Mouse (Mus musculus): ENCODE measurements around the gene Cmip. TPM values are rescaled to one million over a fixed set of nuclear protein-coding genes. Genes with fewer than 3 reads are reported as not detected.
A peak's percentile ranks its signal among the peaks of the same experiment; 100 is the strongest.

The Cmip gene
- polyA plus RNA-seq, 1 experiment from 2014 or later, result 106 TPM

DNA sequence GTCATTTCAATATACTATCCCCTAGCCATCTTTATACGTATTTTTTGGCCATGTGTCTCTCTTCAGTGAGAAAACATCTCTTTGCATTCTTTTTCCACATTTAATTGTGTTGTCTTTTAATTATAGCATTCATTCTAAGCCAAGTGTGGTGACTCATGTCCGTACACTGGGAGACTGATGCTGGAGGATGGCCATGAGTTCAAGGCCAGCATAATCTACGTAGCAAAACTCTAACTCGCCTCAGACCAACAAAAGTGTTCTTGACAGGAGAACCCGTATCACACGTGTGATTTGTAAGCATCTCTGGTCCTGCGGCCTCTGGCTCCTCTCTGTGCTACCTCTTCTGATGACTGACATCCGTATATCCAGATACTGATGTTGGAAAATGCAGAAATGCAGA lies 227.9 kb downstream of the Cmip start:
- Histone ChIP-seq H3K4me3 (replicated peaks; ENCODE audit: low read depth, low read length) (no peak overlapping the region), H3K27me3 (ENCODE audit: control insufficient read depth, insufficient read depth, low read length) (no peaks in the 10 kb centered on the region), H3K9me3 (ENCODE audit: control insufficient read depth, low read length) (no peaks in the 10 kb centered on the region), H3K27ac (replicated peaks; ENCODE audit: low read depth, low read length) (no peak overlapping the region), H3K4me1 (ENCODE audit: control insufficient read depth, insufficient read depth, low read length) (no peaks in the 10 kb centered on the region), H3K36me3 (ENCODE audit: control insufficient read depth, insufficient read depth, low read length) (no peaks in the 10 kb centered on the region), H3K4me2 (ENCODE audit: low read length) (no peak overlapping the region), H3K9ac (replicated peaks; ENCODE audit: low read length) (no peak overlapping the region)
- DNase-seq (no peak), ATAC-seq (ENCODE audit: low FRiP score, low TSS enrichment) (no peak)
- 87% methylated on average over 8 of the region's 8 CpGs for WGBS

DNA sequence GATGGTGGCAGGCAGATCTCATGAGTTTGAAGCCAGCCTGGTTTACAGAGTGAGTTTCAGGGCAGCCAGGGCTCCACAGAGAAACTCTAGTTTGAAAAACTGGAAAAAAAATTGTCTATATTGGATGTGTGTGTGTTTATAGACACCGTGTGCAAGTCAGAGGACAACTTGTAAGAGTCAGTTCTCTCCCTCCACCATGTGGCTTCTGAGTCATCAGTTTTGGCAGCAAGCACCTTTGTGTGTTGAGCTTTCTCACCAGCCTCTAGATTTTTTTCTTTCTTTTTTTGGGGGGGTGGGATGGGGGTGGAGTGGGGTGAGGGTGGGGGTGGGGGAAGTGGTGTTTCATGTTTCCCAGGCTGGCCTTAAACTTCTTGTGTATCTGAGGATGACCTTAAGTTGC lies 228.5 kb downstream of the Cmip start:
- 92% methylated on average over 1 of the region's 1 CpGs for WGBS
- Histone ChIP-seq H3K27me3 (ENCODE audit: control insufficient read depth, insufficient read depth, low read length) (no peaks in the 10 kb centered on the region), H3K4me2 (ENCODE audit: low read length) (no peak overlapping the region), H3K9ac (replicated peaks; ENCODE audit: low read length) (no peak overlapping the region), H3K36me3 (ENCODE audit: control insufficient read depth, insufficient read depth, low read length) (no peaks in the 10 kb centered on the region), H3K4me3 (replicated peaks; ENCODE audit: low read depth, low read length) (no peak overlapping the region), H3K9me3 (ENCODE audit: control insufficient read depth, low read length) (no peaks in the 10 kb centered on the region), H3K27ac (replicated peaks; ENCODE audit: low read depth, low read length) (no peak overlapping the region), H3K4me1 (ENCODE audit: control insufficient read depth, insufficient read depth, low read length) (no peaks in the 10 kb centered on the region)
- no peak for ATAC-seq (ENCODE audit: low FRiP score, low TSS enrichment)
- no peak for DNase-seq

DNA sequence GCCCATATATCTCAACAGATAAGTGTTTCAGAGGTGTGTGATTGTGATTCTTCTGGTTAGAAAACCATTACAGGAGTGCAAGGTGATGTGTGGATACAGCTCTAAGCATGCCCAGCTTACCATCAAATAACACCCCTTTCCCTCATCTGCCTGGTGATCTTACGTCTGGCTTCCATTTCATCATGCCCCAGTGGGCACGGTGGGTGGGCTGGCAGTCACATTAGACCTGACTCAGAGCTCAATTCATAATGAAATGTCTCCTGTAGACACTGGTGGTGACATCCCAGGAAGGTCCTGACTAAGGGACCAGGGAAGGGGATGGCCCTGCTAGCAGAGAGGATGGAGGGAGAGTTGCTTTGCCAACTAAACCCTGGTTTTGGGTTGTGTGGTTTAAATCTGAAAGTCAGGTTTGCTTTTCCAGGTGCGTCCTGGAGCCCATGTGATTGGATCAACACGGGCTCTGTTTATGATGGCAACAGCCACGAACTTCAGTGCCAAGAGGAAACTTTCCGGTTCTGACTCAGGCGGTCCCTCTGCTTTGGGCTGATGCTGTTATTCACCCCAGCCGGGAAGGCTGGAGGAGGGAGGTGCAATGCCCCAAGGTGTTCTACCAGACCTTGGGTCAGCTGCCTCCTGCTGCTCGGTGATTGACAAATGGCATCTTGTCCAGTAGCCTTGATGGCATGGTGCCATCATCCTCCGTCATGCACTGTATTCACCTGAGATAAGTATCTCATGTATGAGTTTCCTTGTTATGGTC lies 231.6 kb downstream of the Cmip start:
- WGBS, result 80% methylated on average over 10 of the region's 10 CpGs
- H3K36me3 ChIP-seq (ENCODE audit: control insufficient read depth, insufficient read depth, low read length), result no peaks in the 10 kb centered on the region
- H3K4me1 ChIP-seq (ENCODE audit: control insufficient read depth, insufficient read depth, low read length), result 0 out of 2 replicates have a peak, but pooled peaks cover 4% of the 10 kb centered on the region
- H3K9ac ChIP-seq (replicated peaks; ENCODE audit: low read length), result no peak overlapping the region
- no peak overlapping the region for H3K4me3 ChIP-seq (replicated peaks; ENCODE audit: low read depth, low read length)
- no peaks in the 10 kb centered on the region for H3K27me3 ChIP-seq (ENCODE audit: control insufficient read depth, insufficient read depth, low read length)
- no peak overlapping the region for H3K27ac ChIP-seq (replicated peaks; ENCODE audit: low read depth, low read length)
- ATAC-seq (ENCODE audit: low FRiP score, low TSS enrichment) (no peak), DNase-seq (no peak)
- H3K4me2 ChIP-seq (ENCODE audit: low read length), result no peak overlapping the region
- H3K9me3 ChIP-seq (ENCODE audit: control insufficient read depth, low read length), result no peaks in the 10 kb centered on the region

- 6% methylated on average over 9 of the region's 9 CpGs for WGBS
- no peak overlapping the region for H3K9ac ChIP-seq (replicated peaks; ENCODE audit: low read length)
- DNase-seq (no peak), ATAC-seq (ENCODE audit: low FRiP score, low TSS enrichment) (no peak)
- H3K4me2 ChIP-seq (ENCODE audit: low read length), result no peak overlapping the region
- no peak overlapping the region for H3K4me3 ChIP-seq (replicated peaks; ENCODE audit: low read depth, low read length)
- H3K36me3 ChIP-seq (ENCODE audit: control insufficient read depth, insufficient read depth, low read length), result no peaks in the 10 kb centered on the region
- 0 out of 2 replicates have a peak, but pooled peaks cover 13% of the 10 kb centered on the region for H3K4me1 ChIP-seq (ENCODE audit: control insufficient read depth, insufficient read depth, low read length)
- H3K9me3 ChIP-seq (ENCODE audit: control insufficient read depth, low read length), result no peaks in the 10 kb centered on the region
- H3K27ac ChIP-seq (replicated peaks; ENCODE audit: low read depth, low read length), result no peak overlapping the region
- peaks cover 13% of the 10 kb centered on the region for H3K27me3 ChIP-seq (ENCODE audit: control insufficient read depth, insufficient read depth, low read length)
These were observed 236.7 kb downstream of the Cmip start for GRCm38 (mm10) chr8:117493543-117493942.

GRCm38 (mm10) chr8:117494874-117495273 lies 238.0 kb downstream of the Cmip start:
- 76% methylated on average over 2 of the region's 2 CpGs for WGBS
- Histone ChIP-seq H3K9ac (replicated peaks; ENCODE audit: low read length) (no peak overlapping the region), H3K36me3 (ENCODE audit: control insufficient read depth, insufficient read depth, low read length) (no peaks in the 10 kb centered on the region), H3K27me3 (ENCODE audit: control insufficient read depth, insufficient read depth, low read length) (peaks cover 23% of the 10 kb centered on the region), H3K27ac (replicated peaks; ENCODE audit: low read depth, low read length) (no peak overlapping the region), H3K4me3 (replicated peaks; ENCODE audit: low read depth, low read length) (no peak overlapping the region), H3K4me1 (ENCODE audit: control insufficient read depth, insufficient read depth, low read length) (0 out of 2 replicates have a peak, but pooled peaks cover 14% of the 10 kb centered on the region), H3K4me2 (ENCODE audit: low read length) (no peak overlapping the region), H3K9me3 (ENCODE audit: control insufficient read depth, low read length) (no peaks in the 10 kb centered on the region)
- no peak for ATAC-seq (ENCODE audit: low FRiP score, low TSS enrichment)
- DNase-seq, result no peak

- Histone ChIP-seq H3K9ac (replicated peaks; ENCODE audit: low read length) (peak within 1 kb of the TSS; percentile 49), H3K27ac (replicated peaks; ENCODE audit: low read depth, low read length) (no peak within 1 kb of the TSS), H3K4me1 (ENCODE audit: control insufficient read depth, insufficient read depth, low read length) (0 out of 2 replicates have a peak, but pooled peaks cover 11% of the 10 kb centered on the region), H3K4me2 (ENCODE audit: low read length) (peak within 1 kb of the TSS; percentile 99), H3K27me3 (ENCODE audit: control insufficient read depth, insufficient read depth, low read length) (peaks cover 23% of the 10 kb centered on the region), H3K36me3 (ENCODE audit: control insufficient read depth, insufficient read depth, low read length) (no peaks in the 10 kb centered on the region), H3K4me3 (replicated peaks; ENCODE audit: low read depth, low read length) (peak within 1 kb of the TSS; percentile 45), H3K9me3 (ENCODE audit: control insufficient read depth, low read length) (no peaks in the 10 kb centered on the region)
- DNase-seq (peak; percentile 56), ATAC-seq (ENCODE audit: low FRiP score, low TSS enrichment) (peak; percentile 17; the same call in 1 of the 2 replicates)
- whole genome bisulfite sequencing, result under 1% methylated on average over 62 of the region's 62 CpGs
These were observed 241.5 kb downstream of the Cmip start, which contains the start of gene Plcg2 for GRCm38 (mm10) chr8:117498179-117498914. Gene Plcg2, plus strand, starts transcription at chr8:117498291.

DNA sequence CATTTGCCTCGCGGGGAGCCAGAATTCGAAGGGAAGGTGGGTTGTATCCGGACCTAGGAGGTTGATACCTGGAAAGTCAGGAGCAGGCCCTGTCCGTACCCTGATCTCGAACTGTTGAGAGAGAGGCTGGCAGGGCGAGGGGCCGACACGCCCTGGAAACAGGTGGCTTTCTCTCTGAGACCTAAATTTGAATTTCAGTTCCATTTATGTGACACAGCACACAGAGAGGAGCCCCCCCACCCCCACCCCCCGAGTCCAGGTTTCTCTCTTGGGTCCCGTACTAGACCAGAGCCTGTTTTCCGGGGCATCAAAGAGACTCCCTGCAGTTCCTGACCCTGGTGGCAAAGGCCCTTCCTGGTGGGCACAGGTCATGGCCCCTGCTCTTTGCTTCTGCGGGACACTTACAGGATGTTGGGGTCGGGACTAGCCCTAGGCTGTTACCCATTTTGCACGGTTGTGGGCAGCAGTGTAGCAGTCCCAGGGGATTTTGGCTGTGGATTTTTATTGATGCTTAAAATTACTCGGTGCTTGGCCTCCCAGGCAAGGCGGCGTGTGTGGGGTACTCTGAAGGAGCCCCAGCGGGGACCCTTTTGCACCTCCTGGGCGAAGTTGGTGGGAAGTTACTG lies 242.2 kb downstream of the Cmip start:
- H3K4me3 ChIP-seq (replicated peaks; ENCODE audit: low read depth, low read length), result peak overlapping the region; percentile 45
- no peak overlapping the region for H3K27ac ChIP-seq (replicated peaks; ENCODE audit: low read depth, low read length)
- no peak for ATAC-seq (ENCODE audit: low FRiP score, low TSS enrichment)
- 0 out of 2 replicates have a peak, but pooled peaks cover 8% of the 10 kb centered on the region for H3K4me1 ChIP-seq (ENCODE audit: control insufficient read depth, insufficient read depth, low read length)
- WGBS, result 9% methylated on average over 20 of the region's 20 CpGs
- peaks cover 23% of the 10 kb centered on the region for H3K27me3 ChIP-seq (ENCODE audit: control insufficient read depth, insufficient read depth, low read length)
- no peaks in the 10 kb centered on the region for H3K36me3 ChIP-seq (ENCODE audit: control insufficient read depth, insufficient read depth, low read length)
- H3K9me3 ChIP-seq (ENCODE audit: control insufficient read depth, low read length), result no peaks in the 10 kb centered on the region
- peak overlapping the region; percentile 99 for H3K4me2 ChIP-seq (ENCODE audit: low read length)
- DNase-seq, result peak; percentile 16
- H3K9ac ChIP-seq (replicated peaks; ENCODE audit: low read length), result no peak overlapping the region

DNA sequence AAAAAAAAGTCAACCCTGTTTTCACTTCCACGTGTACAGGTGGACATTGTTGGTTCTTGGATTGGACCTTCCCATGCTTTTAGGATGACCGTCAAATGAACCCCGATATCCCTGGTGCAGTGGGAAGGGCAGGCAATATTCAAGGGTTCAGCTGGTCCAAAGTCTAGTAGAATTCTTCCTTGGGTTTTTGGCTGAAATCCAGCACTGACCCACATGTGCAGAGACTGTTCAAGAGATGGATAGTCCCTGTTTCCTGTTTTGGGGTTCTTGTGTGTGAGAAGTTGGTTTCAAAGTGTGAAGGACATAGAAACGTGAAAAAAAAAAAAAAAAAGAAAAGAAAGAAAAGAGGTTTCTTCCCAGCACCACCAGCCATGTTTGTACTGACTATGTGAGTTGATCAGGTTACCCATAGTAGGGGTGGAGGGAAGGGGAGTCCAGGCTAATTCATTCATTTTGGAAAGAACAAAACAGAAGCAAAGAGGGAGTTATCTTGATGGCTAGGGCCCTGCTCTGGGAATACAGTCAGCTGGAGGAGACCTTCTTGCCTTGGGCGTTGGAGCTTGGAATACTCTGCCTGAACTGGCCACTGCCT lies 243.5 kb downstream of the Cmip start:
- Histone ChIP-seq H3K4me1 (ENCODE audit: control insufficient read depth, insufficient read depth, low read length) (0 out of 2 replicates have a peak, but pooled peaks cover 8% of the 10 kb centered on the region), H3K4me3 (replicated peaks; ENCODE audit: low read depth, low read length) (no peak overlapping the region), H3K27me3 (ENCODE audit: control insufficient read depth, insufficient read depth, low read length) (peaks cover 23% of the 10 kb centered on the region), H3K9me3 (ENCODE audit: control insufficient read depth, low read length) (no peaks in the 10 kb centered on the region), H3K4me2 (ENCODE audit: low read length) (no peak overlapping the region), H3K36me3 (ENCODE audit: control insufficient read depth, insufficient read depth, low read length) (no peaks in the 10 kb centered on the region), H3K27ac (replicated peaks; ENCODE audit: low read depth, low read length) (no peak overlapping the region), H3K9ac (replicated peaks; ENCODE audit: low read length) (no peak overlapping the region)
- ATAC-seq (ENCODE audit: low FRiP score, low TSS enrichment) (no peak), DNase-seq (no peak)
- WGBS, result 81% methylated on average over 5 of the region's 5 CpGs
